Mouse (Mus musculus): ENCODE measurements around the gene Rusc2.

DNA sequence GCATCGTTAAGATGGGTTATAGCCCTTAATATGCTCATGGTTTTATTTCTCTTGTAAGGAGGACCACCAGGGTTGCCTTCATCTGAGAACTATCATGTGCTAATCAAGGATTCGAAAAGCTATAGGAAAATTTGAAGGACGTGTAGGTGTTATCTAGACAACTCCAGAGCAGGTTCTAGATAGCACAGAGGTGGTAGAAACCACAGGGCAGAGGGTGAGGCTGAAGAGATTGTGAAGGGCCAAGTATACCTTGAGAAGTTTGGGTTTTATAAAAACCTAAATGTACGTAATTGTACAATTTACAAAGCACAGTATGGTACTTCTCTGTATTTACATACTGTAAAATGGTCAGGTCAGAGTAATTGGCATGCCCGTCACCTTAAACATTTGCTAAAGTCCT lies 13.4 kb downstream of the Rusc2 start:
- no peak for TF ChIP-seq POLR2A (IDR thresholded peaks at IDR 0.05; ENCODE audit: low read depth, low read length)
- no peak for TF ChIP-seq CTCF (IDR thresholded peaks at IDR 0.05; ENCODE audit: extremely low read depth, insufficient read depth, insufficient read length, insufficient replicate concordance)

Data from spleen, adult 2 months (tissue).